Mouse (Mus musculus) layer of hippocampus, adult 8-10 months (tissue): ENCODE data around the gene Plxnb2. TPM values are rescaled to one million over a fixed set of nuclear protein-coding genes. Genes with fewer than 3 reads are reported as not detected.

Experiments used
- DNase-seq, 2 experiments: peaks; one replicate each; pipeline ENCODE4 v3.0.0; 2022; ENCODE audit warnings: low spot score in 2 of 2
- total RNA-seq, 4 experiments: library from RNA; stranded (reverse); gene quantifications; 2 replicates each; pipeline ENCODE4 v1.2.4; 2022

The Plxnb2 gene
- total RNA-seq, 4 experiments from 2014 or later: 54.0 to 78.5 (median 67.5) TPM

- no peak for DNase-seq
Observed at GRCm38 (mm10) chr15:89180081-89180541, 477 bp downstream of the Plxnb2 start.

- no peak for DNase-seq
Observed at GRCm38 (mm10) chr15:89179630-89179964, 991 bp downstream of the Plxnb2 start.

- DNase-seq: no peak
Observed at GRCm38 (mm10) chr15:89178954-89179629, 1.5 kb downstream of the Plxnb2 start.

GRCm38 (mm10) chr15:89178260-89178860, 2.2 kb downstream of the Plxnb2 start:
- DNase-seq: no peak

- no peak for DNase-seq
Observed at GRCm38 (mm10) chr15:89177576-89178259, 2.9 kb downstream of the Plxnb2 start.

- DNase-seq: no peak
Observed at GRCm38 (mm10) chr15:89177121-89177520, 3.5 kb downstream of the Plxnb2 start.

- no peak for DNase-seq
Observed at GRCm38 (mm10) chr15:89175411-89176155, 5.0 kb downstream of the Plxnb2 start.

GRCm38 (mm10) chr15:89174889-89175339, 5.7 kb downstream of the Plxnb2 start:
- DNase-seq: no peak

- no peak for DNase-seq
Observed at GRCm38 (mm10) chr15:89173906-89174214, 6.7 kb downstream of the Plxnb2 start.

- no peak for DNase-seq
Observed at GRCm38 (mm10) chr15:89173024-89173905, 7.3 kb downstream of the Plxnb2 start.

- DNase-seq: no peak
Observed at GRCm38 (mm10) chr15:89172276-89172935, 8.2 kb downstream of the Plxnb2 start.

GRCm38 (mm10) chr15:89171526-89172051, 9.0 kb downstream of the Plxnb2 start:
- DNase-seq: no peak

GRCm38 (mm10) chr15:89170102-89170501, 10.5 kb downstream of the Plxnb2 start:
- DNase-seq: no peak

GRCm38 (mm10) chr15:89169431-89169830, 11.2 kb downstream of the Plxnb2 start:
- DNase-seq: peak; percentile 83 to 84

GRCm38 (mm10) chr15:89168922-89169321, 11.7 kb downstream of the Plxnb2 start:
- DNase-seq: no peak

- no peak for DNase-seq
Observed at GRCm38 (mm10) chr15:89165478-89165877, 15.1 kb downstream of the Plxnb2 start.

- DNase-seq: no peak
Observed at GRCm38 (mm10) chr15:89161397-89161796, 19.2 kb downstream of the Plxnb2 start.

- no peak for DNase-seq
Observed at GRCm38 (mm10) chr15:89158516-89158915, 22.1 kb downstream of the Plxnb2 start.

GRCm38 (mm10) chr15:89157954-89158353, 22.6 kb downstream of the Plxnb2 start:
- DNase-seq: peak in 1 of 2 experiments; percentile 56

GRCm38 (mm10) chr15:89152312-89152711, 28.3 kb downstream of the Plxnb2 start:
- no peak for DNase-seq
